Mouse (Mus musculus) bone marrow macrophage, adult 2 months (primary cell): ENCODE results near the gene Camsap2. TPM values are rescaled to one million over a fixed set of nuclear protein-coding genes. Genes with fewer than 3 reads are reported as not detected.
A peak's percentile ranks its signal among the peaks of the same experiment; 100 is the strongest.

Source experiments
- H3K27ac ChIP-seq: 2 replicates; pipeline ENCODE4 v1.5.1; 2012; ENCODE audit warnings: low read depth, low read length; ENCODE audit not compliant: insufficient read depth
- H3K4me1 ChIP-seq: 2 replicates; pipeline ENCODE4 v1.6.1; 2012; ENCODE audit warnings: low read length; ENCODE audit not compliant: control insufficient read depth, insufficient read depth
- H3K4me3 ChIP-seq: 2 replicates; pipeline ENCODE4 v1.5.1; 2012; ENCODE audit warnings: mild to moderate bottlenecking, low read length, moderate library complexity; ENCODE audit not compliant: insufficient read depth
- CTCF ChIP-seq: IDR thresholded peaks from 2 replicates; pipeline ENCODE4 v1.5.1; 2012; ENCODE audit warnings: low read depth, mild to moderate bottlenecking, low read length, moderate library complexity
- POLR2A ChIP-seq: IDR thresholded peaks from 2 replicates; pipeline ENCODE4 v1.6.1; 2012; ENCODE audit warnings: mild to moderate bottlenecking, low read depth, low read length, borderline replicate concordance
- polyA plus RNA-seq: library from polyadenylated mRNA; stranded (reverse); fragments of >200 nt; gene quantifications from 2 replicates; pipeline ENCODE4 v1.2.4, GENCODE M21; 2012; ENCODE audit not compliant: missing spikeins, insufficient read depth, insufficient read length

Gene Camsap2
- polyA plus RNA-seq, 1 experiment: 21.2 TPM

GRCm38 (mm10) chr1:136344768-136345453 is 993 bp downstream of the Camsap2 start:
- peak overlapping the region; percentile 87 for H3K4me3 ChIP-seq
- H3K4me1 ChIP-seq: peaks cover 10% of the 10 kb centered on the region
- TF ChIP-seq CTCF: no peak
- TF ChIP-seq POLR2A: no peak
- peak overlapping the region; percentile 31; the same call in 1 of the 2 replicates for H3K27ac ChIP-seq

- H3K4me3 ChIP-seq: peak overlapping the region; percentile 87
- peaks cover 10% of the 10 kb centered on the region for H3K4me1 ChIP-seq
These were observed 1.6 kb downstream of the Camsap2 start for GRCm38 (mm10) chr1:136344281-136344680.

GRCm38 (mm10) chr1:136343727-136344126 is 2.2 kb downstream of the Camsap2 start:
- no peak for TF ChIP-seq POLR2A
- TF ChIP-seq CTCF: no peak
- no peak overlapping the region for H3K27ac ChIP-seq
- H3K4me3 ChIP-seq: peak overlapping the region; percentile 27; the same call in 1 of the 2 replicates
- H3K4me1 ChIP-seq: peaks cover 10% of the 10 kb centered on the region

More at GRCm38 (mm10) chr1:136344281-136344680, 1.6 kb downstream of the Camsap2 start:
- H3K27ac ChIP-seq: peak overlapping the region; percentile 31; the same call in 1 of the 2 replicates
- TF ChIP-seq POLR2A: no peak
- no peak for TF ChIP-seq CTCF

GRCm38 (mm10) chr1:136340541-136340940 is 5.4 kb downstream of the Camsap2 start:
- Histone ChIP-seq H3K4me3 (no peak overlapping the region), H3K27ac (no peak overlapping the region), H3K4me1 (peaks cover 8% of the 10 kb centered on the region)
- TF ChIP-seq POLR2A: no peak

- Histone ChIP-seq H3K4me3 (no peak overlapping the region), H3K4me1 (peaks cover 7% of the 10 kb centered on the region), H3K27ac (no peak overlapping the region)
- TF ChIP-seq POLR2A (no peak), CTCF (no peak)
These were observed 11.2 kb downstream of the Camsap2 start for GRCm38 (mm10) chr1:136334743-136335142.

- no peak overlapping the region for H3K4me3 ChIP-seq
- peaks cover 9% of the 10 kb centered on the region for H3K4me1 ChIP-seq
- TF ChIP-seq POLR2A (no peak), CTCF (no peak)
- no peak overlapping the region for H3K27ac ChIP-seq
These were observed 12.4 kb downstream of the Camsap2 start for GRCm38 (mm10) chr1:136333512-136333911.

GRCm38 (mm10) chr1:136333071-136333470 is 12.8 kb downstream of the Camsap2 start:
- no peak overlapping the region for H3K4me3 ChIP-seq
- H3K4me1 ChIP-seq: peaks cover 9% of the 10 kb centered on the region
- H3K27ac ChIP-seq: no peak overlapping the region
- TF ChIP-seq POLR2A (no peak), CTCF (no peak)

- peaks cover 9% of the 10 kb centered on the region for H3K4me1 ChIP-seq
- TF ChIP-seq CTCF: no peak
- no peak for TF ChIP-seq POLR2A
- H3K4me3 ChIP-seq: no peak overlapping the region
- H3K27ac ChIP-seq: no peak overlapping the region
These were observed 14.1 kb downstream of the Camsap2 start for GRCm38 (mm10) chr1:136331836-136332235.

- H3K4me1 ChIP-seq: peaks cover 9% of the 10 kb centered on the region
- no peak overlapping the region for H3K4me3 ChIP-seq
- TF ChIP-seq CTCF (no peak), POLR2A (no peak)
- H3K27ac ChIP-seq: no peak overlapping the region
These were observed 16.5 kb downstream of the Camsap2 start for GRCm38 (mm10) chr1:136329426-136329825.

GRCm38 (mm10) chr1:136328640-136329039 is 17.3 kb downstream of the Camsap2 start:
- Histone ChIP-seq H3K4me1 (peaks cover 9% of the 10 kb centered on the region), H3K4me3 (no peak overlapping the region), H3K27ac (no peak overlapping the region)
- no peak for TF ChIP-seq CTCF
- no peak for TF ChIP-seq POLR2A
